Mouse (Mus musculus): ENCODE measurements around the gene Atf7ip.

DNA sequence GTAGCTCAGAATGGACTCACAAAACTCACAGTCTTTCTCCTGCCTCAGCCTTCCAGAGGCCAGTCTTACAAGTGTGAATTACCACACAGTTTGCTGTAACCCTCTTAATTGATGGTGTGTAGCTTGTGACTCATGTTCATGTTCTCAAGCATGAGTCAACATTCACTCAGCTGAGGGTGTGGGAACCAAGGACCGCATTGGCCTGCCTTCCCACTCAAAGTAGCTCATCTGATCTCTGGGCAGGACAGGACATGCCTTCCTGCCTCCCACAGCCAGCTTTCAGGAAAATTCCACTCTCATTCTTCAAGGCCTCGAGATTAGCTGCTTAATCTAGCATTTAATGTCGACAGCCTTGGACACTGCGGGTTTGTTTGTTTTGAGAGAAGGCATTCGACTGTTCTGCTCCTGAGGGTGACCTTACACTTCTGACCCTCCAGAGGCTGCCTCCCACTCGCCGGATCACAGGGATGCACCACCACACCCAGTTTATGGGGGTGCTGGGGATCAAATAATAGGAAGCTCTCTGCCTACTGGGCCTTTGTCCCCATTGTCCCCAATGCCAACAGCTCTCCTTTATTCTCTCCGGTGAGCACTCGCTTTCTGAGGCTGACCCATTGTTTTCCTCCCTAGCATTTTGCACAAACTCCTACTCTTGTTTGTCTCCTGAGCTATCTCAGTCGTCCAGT lies 6.5 kb upstream of the Atf7ip start:
- TF ChIP-seq CTCF (IDR thresholded peaks at IDR 0.05; ENCODE audit: low read depth, low read length) = no peak
- no peak for TF ChIP-seq POLR2A (IDR thresholded peaks at IDR 0.05; ENCODE audit: extremely low read depth, insufficient read depth, low read length)
